Mouse (Mus musculus) inflammation-experienced regulatory T-cells, adult 16 weeks (primary cell): ENCODE measurements around the gene Olfr612. TPM values are rescaled to one million over a fixed set of nuclear protein-coding genes. Genes with fewer than 3 reads are reported as not detected.

ENCODE experiments used
- polyA plus RNA-seq: library from polyadenylated mRNA; unstranded; fragments of 100-300 nt; shearing (Covaris generic); gene quantifications from one replicate; pipeline ENCODE4 v1.2.1, GENCODE M21; 2017

The Olfr612 gene
- not detected for polyA plus RNA-seq

DNA sequence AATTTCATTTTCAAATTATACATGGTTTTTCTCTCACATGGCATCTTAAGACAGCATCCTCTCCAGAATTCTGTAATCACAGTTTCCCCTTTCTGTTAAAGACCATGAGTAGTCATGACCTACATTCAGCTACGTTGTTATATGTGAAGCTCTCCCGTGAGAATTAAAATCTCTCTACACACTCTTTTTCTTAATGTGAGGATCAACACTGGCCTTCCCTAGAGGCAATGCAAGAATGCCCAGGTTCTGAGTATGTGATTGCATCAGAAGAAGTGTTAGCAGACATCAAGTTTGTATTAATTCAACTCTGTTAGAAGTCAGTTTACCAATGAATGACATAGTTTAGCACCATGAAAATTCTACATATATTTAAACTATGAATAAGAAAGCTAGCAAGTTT lies at the start of gene Olfr612:
TSS of gene Olfr612 (minus strand) at position 101 of the 400 bp plus-strand sequence.

DNA sequence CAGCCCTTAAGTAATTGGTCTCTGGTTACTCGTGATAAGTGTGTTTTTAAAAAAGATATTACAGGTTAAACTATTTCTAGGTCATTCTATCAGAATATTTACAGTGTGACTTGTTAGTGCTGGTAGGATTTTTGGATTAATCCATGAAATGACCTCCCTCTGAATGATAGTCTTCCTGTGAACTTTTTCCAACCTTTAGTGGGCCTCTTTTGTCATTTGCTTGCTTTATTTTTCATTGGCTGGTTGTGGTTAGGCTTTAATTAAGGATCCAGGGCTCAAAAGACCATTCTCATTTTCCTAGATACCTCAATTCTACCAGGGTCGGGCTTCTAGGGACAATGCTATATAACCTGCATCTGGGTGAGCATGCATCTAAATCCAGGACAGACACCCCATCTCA lies 47.3 kb upstream of the Olfr612 start, which contains the start of gene Olfr618:
TSS of gene Olfr618 (plus strand) at position 301 of the 400 bp plus-strand sequence.

DNA sequence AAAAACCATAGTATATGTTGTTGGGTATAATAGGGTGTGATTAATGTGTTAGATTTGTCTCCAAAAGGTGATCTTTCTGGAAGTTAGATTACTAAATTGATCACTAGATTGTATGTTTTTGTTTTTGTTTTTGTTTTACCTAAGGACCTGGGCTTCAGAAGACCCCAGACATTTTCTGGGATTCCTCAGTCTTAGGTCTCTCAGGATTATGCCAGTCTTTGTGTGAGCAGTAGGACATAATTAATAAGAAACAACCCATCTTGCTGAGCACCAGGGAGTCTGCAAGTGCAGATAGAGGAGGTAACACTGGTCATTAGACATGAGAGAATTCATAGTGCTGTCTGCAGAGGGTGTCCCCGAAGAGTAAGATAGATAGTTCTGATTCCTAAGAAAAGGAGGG lies 30.2 kb upstream of the Olfr612 start, which contains the start of gene Olfr617:
TSS of gene Olfr617 (plus strand) at position 301 of the 400 bp plus-strand sequence.

DNA sequence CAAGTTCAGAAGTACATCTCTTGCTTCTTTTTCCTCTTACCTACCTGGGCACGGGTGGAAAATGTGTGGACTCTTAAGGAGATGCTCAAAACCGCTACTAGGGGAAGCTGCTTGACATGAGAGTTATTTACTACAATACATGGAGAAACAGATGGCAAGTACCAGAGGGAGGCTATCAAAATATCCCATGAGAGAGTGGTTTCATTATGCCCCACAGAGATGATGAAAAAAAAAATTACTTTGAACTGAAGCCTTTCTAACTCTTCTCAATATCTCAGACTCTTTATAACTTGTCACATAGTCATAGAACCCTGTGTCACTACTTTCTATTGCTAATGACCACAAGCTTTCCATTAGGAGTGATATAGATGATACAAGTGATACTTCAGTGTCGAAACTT lies 26.5 kb upstream of the Olfr612 start, which contains the start of gene Olfr616:
TSS of gene Olfr616 (minus strand) at position 101 of the 400 bp plus-strand sequence.

DNA sequence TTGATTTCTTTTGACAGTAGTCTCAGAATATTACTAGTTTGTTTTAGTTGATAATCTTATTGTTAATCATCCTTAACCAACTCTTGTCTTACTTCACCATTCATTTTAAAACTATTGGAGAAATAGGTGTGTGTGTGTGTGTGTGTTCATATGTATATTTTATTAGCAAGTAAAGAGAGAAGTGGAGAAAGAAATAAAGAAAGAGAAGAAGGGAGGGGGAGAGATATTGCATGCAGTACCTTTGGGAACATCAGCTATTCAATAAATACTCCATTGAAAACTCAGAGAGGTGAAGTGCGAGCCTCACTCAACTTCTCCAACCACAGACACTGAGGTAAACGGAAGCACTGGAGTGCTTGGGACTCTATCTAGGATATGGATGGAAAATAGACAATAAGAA lies 13.3 kb upstream of the Olfr612 start, which contains the start of gene Olfr615:
TSS of gene Olfr615 (plus strand) at position 301 of the 400 bp plus-strand sequence.

DNA sequence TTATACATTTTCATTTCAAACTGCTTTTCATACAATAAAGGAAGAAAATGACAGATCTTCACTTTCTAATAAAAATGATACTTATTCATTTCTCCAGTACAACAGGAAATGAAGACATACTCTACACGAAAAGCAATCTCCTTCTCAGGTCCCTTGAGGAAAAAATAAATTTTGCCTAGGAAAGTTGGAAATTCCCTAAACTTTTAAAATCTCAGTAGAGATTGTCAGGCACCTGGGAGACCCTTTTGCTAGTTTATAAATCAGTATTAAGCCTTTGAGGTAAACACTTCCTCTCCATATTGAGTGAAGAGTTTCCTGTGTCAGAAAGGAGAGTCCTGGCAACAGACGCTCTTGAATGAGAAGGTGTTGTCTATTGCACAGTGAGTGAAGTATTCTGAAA lies 5.3 kb upstream of the Olfr612 start, which contains the start of gene Olfr613:
TSS of gene Olfr613 (plus strand) at position 301 of the 400 bp plus-strand sequence.

DNA sequence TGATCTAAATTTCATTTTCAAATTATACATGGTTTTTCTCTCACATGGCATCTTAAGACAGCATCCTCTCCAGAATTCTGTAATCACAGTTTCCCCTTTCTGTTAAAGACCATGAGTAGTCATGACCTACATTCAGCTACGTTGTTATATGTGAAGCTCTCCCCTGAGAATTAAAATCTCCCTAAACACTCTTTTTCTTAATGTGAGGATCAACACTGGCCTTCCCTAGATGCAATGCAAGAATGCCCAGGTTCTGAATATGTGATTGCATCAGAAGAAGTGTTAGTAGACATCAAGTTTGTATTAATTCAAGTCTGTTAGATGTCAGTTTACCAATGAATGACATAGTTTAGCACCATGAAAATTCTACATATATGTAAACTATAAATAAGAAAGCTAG lies 21.8 kb downstream of the Olfr612 start, which contains the start of gene Olfr611:
TSS of gene Olfr611 (minus strand) at position 101 of the 400 bp plus-strand sequence.

DNA sequence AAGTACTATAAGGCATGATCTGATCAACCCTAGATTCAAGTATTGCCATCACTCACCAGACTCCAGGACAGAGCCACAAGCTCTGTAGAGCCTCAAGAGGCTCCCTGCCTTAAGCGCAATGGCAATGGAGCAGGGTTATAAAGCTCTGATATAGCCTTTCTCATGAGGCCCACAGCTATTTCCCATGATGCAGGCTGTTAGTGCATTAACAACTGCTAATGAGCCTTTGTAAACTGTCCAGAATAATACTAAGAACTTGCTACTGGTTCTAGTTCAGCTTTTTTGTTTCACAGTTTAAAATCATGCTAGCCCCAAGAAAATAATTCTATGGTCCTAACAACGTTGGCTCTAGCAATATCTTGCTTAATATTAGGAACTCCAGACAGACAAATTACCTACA lies 30.5 kb downstream of the Olfr612 start, which contains the start of gene Olfr610:
TSS of gene Olfr610 (minus strand) at position 101 of the 400 bp plus-strand sequence.

DNA sequence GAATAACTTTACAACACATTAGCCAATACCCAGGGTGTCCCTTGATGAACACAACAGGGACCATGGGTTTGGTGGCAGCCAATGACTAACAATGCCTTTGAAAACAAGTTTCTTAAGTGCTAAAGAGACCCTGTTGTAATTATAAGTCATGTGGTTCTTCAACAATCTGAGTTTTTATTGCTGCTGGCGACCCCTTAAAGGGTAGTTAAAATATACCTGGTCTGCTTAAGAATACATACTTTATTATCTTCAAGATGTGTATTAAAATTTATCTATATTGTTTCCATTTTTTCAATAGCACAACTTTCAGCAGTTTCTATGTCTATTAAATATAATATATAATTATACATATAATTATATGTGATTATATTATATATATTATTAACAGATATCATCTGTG lies 44.6 kb downstream of the Olfr612 start, which contains the start of gene Olfr609:
TSS of gene Olfr609 (minus strand) at position 101 of the 400 bp plus-strand sequence.

Other genes with a start within 250 kb of the Olfr612 start
- not detected for gene Olfr596, start 237.1 kb downstream of the Olfr612 start, polyA plus RNA-seq
- gene Olfr597, start 226.4 kb downstream of the Olfr612 start, polyA plus RNA-seq = not detected
- gene Olfr598, start 219.1 kb downstream of the Olfr612 start, polyA plus RNA-seq = not detected
- not detected for gene Olfr599, start 206.8 kb downstream of the Olfr612 start, polyA plus RNA-seq
- gene Olfr600, start 193.0 kb downstream of the Olfr612 start, polyA plus RNA-seq = not detected
- gene Olfr601, start 180.1 kb downstream of the Olfr612 start, polyA plus RNA-seq = not detected
- not detected for gene Olfr603, start 156.5 kb downstream of the Olfr612 start, polyA plus RNA-seq
- gene Usp17lc, start 127.6 kb downstream of the Olfr612 start, polyA plus RNA-seq = not detected
- gene Olfr605, start 97.3 kb downstream of the Olfr612 start, polyA plus RNA-seq = not detected
- gene Olfr606, start 93.7 kb downstream of the Olfr612 start, polyA plus RNA-seq = not detected
- 0.07 TPM for gene Olfr607, start 78.6 kb downstream of the Olfr612 start, polyA plus RNA-seq
- not detected for gene Olfr608, start 72.8 kb downstream of the Olfr612 start, polyA plus RNA-seq
- gene Olfr609, start 44.7 kb downstream of the Olfr612 start, polyA plus RNA-seq = not detected
- gene Olfr610, start 30.6 kb downstream of the Olfr612 start, polyA plus RNA-seq = not detected
- gene Olfr611, start 21.9 kb downstream of the Olfr612 start, polyA plus RNA-seq = not detected
- not detected for gene Olfr613, start 5.4 kb upstream of the Olfr612 start, polyA plus RNA-seq
- gene Olfr615, start 13.4 kb upstream of the Olfr612 start, polyA plus RNA-seq = not detected
- gene Olfr616, start 26.4 kb upstream of the Olfr612 start, polyA plus RNA-seq = not detected
- not detected for gene Olfr617, start 30.3 kb upstream of the Olfr612 start, polyA plus RNA-seq
- not detected for gene Olfr618, start 47.4 kb upstream of the Olfr612 start, polyA plus RNA-seq
- not detected for gene Olfr619, start 57.9 kb upstream of the Olfr612 start, polyA plus RNA-seq
- gene Olfr620, start 69.8 kb upstream of the Olfr612 start, polyA plus RNA-seq = not detected
- not detected for gene Olfr622, start 100.0 kb upstream of the Olfr612 start, polyA plus RNA-seq
- not detected for gene Olfr623, start 121.0 kb upstream of the Olfr612 start, polyA plus RNA-seq
- gene Olfr624, start 128.5 kb upstream of the Olfr612 start, polyA plus RNA-seq = not detected
- gene Olfr625-ps1, start 140.0 kb upstream of the Olfr612 start, polyA plus RNA-seq = not detected
- not detected for gene Olfr243, start 172.0 kb upstream of the Olfr612 start, polyA plus RNA-seq
- gene Olfr628, start 187.7 kb upstream of the Olfr612 start, polyA plus RNA-seq = not detected
- gene Olfr629, start 202.2 kb upstream of the Olfr612 start, polyA plus RNA-seq = not detected
- gene Olfr630, start 214.6 kb upstream of the Olfr612 start, polyA plus RNA-seq = not detected
- not detected for gene Olfr69, start 228.9 kb upstream of the Olfr612 start, polyA plus RNA-seq
- not detected for gene Olfr68, start 237.0 kb upstream of the Olfr612 start, polyA plus RNA-seq
- not detected for gene Olfr67, start 249.1 kb upstream of the Olfr612 start, polyA plus RNA-seq